Mouse (Mus musculus) layer of hippocampus, postnatal 36 days (tissue): ENCODE data around the gene Eif4ebp2. TPM values are rescaled to one million over a fixed set of nuclear protein-coding genes. Genes with fewer than 3 reads are reported as not detected.

ENCODE experiments used
- DNase-seq, 2 experiments: peaks; one replicate each; pipeline ENCODE4 v3.0.0; 2022
- total RNA-seq, 2 experiments: library from RNA; stranded (reverse); gene quantifications; 2 replicates each; pipeline ENCODE4 v1.2.3; 2021

Eif4ebp2 gene
- total RNA-seq, 2 experiments from 2014 or later: 56.1 to 56.8 TPM

DNA sequence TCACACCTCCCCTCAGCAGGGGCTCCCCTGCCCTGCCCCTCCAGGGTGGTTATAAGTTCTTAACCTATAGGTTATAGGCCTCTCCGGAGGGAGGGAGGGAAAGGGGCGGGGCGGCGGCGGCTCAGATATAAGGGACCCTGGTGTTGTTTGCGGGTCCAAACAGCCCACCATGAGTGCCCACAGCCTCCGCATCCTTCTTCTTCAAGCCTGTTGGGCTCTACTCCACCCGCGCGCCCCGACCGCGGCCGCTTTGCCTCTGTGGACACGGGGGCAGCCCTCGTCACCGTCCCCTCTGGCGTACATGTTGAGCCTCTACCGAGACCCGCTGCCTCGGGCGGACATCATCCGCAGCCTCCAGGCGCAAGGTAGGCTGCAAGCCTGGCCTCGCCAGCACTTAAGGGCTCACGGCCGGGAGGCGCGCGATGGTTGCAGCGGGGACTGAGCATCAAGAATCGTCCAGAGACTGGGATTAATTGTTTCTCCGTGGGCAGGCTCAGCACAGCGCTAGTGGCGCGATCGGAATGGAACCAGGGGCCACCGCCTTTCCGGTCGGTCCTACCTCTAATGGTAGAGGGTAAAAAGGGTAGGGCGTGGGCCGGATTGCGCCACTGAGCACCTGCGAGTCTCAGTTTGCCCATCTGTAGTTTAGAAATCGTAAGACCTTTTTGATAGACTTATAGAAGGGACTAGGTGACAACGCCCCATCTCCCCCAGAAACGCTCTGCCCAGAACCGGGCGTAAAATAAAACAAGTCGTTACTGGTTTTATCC, 34.1 kb downstream of the Eif4ebp2 start:
- no peak for DNase-seq

DNA sequence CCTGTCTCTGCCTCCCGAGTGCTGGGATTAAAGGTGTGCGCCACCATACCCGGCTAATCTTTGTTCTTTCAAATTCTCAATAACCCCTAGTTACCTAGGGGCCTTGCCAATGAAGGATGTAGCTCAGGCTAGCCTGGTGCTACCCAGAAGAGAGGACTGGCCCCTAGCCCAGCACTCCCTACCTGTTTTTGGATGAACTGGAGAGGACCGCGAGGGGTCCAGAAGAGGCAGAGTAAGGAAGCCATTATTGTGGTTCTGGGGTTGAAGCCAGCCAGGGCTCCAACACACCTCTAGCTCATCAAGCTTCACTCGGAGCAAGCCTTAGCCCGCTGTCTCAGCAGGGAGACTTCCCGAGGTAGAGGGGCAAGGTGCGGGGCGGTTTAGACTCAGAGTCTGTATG, 34.8 kb downstream of the Eif4ebp2 start, which contains the start of gene Nodal:
Gene Nodal, plus strand, starts transcription at position 301 of the 400 bp plus-strand sequence.
- DNase-seq: no peak

DNA sequence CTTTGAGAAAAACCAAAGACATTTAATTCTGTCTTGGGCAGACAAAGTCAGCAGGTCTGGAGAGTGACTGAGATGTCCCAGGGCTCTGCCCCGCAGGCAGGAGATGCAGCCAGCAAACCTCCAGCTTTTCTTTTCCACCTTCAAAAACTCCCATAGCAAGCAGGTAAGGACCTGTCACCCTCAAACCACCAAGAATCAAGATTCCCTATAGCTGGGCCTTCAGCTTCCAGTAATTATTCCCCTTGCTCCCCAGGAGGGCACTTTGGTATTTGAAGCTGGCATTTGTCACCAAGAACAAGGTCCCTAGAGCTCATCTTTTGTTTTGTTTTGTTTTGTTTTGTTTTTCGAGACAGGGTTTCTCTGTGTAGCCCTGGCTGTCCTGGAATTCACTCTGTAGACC, 35.4 kb downstream of the Eif4ebp2 start:
- no peak for DNase-seq

DNA sequence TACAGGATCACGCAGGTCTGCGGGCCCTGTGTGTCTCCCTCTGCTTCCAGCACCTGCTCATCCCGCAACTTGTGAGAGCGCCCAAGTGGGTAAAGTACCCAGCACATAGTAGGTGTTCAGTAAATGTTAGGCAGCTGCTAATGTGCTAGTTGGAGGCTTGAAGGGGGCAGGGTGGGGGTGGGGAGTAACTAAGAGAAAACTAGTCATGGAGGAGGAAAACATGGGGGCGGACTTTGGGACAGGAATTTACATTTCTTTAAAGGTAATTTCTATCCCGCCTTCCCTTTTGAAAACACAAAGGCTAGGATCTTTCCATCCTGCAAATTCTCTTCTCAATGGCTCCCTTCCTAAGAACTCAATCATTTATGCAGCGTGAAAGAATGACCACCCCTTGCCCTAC, 35.9 kb downstream of the Eif4ebp2 start:
- no peak for DNase-seq

DNA sequence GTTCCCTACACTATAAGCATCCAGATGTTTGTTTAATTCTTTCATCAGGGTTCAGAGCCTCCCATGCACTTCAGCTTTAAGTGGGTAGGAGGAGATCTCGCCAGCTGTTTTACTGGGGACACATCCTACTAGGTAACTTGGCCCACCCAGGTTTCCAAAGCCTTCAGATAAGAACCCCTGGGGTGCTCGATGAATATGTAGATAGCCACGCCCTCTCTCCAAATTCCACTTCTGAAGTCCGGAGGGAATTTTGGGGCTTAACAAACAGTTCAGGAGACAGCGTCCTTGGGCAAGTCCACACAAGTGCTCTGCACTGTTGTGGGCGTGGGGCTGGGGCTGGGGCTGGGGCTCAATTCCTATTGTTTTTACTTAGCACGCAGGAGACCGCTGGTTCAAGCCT, 36.6 kb downstream of the Eif4ebp2 start:
- DNase-seq: no peak

DNA sequence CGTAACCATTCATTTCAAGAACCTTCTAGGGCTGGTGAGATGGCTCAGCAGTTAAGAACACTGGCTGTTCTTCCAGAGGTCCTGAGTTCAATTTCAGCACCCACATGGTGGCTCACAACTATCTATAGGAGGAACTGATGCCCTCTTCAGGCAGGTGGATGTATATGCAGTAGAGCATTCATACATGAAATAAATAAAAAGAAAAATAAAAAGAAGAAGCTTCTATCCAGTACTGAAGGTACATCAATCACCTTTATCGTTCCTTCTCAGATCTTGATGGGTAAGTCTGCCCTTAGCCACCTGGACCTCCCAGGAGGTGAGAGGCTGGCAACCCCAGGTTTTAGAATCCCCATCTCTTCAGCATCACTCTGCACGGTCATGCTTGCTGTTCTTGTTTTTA, 37.2 kb downstream of the Eif4ebp2 start:
- DNase-seq: no peak

DNA sequence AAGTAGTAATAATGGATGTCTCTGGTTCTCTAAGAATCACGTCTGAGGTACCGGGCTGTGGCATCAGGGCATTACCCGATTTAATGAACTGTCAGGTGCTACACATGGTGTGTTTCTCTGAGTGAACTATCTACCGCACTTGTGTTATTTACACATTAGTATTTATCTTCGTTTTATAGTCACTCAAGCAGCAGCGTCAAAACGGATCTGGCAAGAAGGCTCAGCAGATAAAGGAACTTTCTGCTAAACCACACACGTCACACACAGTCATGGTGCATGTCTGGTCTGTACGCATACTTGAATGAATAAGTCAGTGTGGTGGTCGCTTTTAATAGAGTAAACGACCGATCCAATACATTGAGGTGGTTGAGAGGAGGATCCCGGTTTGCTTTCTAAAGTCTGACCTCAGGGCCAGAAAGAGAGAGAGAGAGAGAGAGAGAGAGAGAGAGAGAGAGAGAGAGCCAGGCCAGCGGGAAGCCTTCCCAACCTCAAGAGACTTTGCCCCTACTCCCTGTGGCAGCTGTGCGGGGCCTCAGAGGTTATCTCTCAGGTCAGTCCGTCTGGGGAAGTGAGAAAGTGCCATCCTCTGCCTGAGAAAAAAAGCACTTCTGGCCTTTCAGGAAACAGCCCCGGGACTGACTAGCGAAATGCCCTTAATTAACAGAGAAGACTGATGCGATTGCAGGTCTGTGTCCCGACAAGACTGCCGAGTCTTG, 39.4 kb downstream of the Eif4ebp2 start:
- DNase-seq: no peak

DNA sequence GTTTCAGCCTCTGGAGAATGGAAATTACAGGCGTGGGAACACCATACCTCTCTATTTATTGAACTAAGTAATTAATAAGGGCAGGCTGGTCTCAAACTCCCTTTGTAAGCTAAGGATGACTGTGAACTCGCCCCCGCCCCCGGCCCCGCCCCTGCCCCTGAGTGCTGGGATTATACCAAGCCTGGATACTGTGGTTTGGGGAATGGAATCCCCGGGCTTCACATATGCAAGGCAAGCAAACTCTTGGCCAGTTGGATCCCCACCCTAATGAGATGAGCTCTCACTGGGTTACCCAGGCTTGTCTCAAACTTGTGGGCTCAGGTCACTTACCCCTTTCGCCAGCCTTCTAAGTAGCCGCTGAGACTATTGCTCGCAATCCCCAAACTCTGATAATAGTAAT, 42.3 kb downstream of the Eif4ebp2 start:
- DNase-seq: no peak

DNA sequence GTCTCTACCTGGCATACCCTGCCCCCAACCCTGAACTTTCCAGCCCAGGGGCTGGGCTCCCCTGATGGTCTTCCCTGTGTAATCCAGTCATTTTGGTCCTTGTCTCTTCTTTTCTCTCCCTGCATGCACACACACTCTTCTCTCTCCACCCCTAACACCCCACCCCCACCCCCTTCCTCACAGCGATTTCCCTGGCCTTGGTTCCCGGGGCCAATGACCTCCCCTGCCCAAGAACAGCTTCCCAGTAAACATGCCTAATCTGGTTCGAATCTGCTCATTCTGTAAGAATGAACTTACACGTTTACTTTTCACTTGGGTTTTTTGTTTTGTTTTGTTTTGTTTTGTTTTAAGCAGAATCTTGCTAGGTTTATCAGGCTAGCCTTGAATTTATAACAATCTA, 42.7 kb downstream of the Eif4ebp2 start:
- DNase-seq: no peak

DNA sequence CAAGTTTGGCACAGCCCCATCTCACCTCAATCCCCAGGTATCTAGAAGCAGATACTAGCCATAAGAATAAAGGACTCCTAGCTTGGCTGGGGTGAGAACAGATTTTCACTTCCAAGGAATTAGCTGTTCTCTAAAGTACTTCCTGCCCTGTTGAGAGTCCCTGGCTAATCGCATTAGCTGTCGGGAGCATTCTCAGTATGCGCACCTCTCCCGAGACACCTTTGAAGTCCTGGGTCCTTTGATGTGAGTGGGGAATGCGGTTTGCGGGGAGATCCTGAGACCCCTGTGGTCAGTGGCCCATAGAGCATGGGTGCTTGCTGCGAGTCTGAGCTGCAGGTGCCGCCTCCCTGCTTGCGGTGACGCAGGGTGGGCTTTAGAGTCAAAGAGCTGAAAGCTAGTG, 46.5 kb downstream of the Eif4ebp2 start:
- DNase-seq: no peak

DNA sequence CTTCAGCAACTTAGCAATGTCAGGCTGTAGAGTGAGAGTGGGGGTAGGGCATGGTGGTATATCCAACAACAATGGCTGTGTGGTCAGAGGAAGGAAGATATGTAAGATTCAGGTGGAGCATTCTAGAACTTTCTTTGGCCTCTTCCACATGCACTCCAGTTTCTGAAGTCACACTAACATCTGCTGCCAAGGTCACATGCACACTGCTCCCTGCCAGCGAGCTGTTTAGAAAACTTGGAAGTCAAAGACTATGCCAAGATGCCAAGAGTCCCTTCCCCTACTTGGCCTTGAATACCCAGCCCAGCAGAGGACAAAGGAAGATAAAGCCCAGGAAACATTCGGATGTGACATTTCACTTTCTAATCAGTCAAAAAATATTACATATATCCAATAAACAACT, 49.5 kb downstream of the Eif4ebp2 start:
- no peak for DNase-seq

DNA sequence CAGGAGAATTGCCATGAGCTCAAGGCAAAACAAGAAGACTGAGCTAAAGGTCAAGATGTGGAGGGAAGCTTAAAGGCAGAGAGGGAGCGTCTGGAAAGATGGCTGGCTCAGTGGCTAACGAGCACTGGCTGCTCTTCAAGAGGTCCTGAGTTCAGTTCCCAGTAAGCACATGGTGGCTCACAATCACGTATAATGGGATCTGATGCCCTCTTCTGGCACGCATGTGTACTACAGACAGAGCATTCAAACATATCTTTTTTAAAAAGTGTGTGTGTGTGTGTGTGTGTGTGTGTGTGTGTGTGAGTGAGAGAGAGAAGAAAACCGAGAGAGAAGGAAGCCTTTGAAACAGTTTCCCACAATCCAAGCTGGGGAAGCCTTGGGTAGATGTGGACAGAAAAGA, 50.0 kb downstream of the Eif4ebp2 start:
- no peak for DNase-seq

DNA sequence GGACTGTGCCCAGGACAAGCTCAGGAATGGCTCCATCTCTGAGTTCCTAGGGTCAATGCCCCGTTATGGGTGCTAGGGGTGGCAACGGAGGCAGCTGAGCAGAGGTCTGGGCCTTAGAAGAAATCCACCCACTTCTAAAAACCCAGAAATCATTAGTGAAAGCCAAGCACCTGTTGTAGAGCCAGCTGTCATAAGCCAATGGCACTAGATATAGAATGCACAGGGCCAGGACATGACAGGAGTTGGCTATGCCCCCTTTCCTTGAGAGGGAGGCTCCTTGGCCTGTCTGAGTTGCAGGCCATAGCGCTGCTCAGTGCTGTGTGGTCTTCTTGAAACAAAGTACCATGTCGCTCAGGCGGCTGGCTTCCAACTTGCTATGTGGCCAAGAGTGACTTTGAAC, 52.1 kb downstream of the Eif4ebp2 start:
- DNase-seq: no peak

DNA sequence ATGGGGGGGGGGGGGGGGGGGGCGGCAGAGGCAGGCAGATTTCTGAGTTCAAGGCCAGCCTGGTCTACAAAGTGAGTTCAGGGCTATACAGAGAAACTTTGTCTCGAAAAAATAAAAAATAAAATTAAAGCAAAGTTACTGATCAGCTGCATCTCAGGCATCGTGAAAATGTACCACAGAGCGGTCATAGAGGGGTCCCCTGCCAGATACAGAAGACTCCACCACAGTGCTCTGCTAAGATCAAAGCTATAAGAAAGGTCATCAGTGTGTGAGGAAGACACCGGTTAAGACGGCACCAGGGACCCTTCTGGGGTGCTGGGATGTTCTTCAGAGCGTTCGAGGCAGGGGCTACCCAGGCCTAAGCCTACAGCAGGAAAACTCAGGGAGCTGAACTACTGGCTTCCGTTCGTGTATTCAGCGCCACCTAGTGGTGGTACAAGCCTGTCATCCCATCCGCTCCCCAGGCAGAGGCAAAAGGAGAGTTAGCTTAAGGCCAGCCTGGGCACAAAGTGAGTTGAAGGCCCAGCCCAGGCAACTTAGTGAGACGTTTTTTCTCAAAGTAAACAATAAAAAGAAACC, 53.2 kb downstream of the Eif4ebp2 start:
- DNase-seq: peak; percentile 41 to 69

DNA sequence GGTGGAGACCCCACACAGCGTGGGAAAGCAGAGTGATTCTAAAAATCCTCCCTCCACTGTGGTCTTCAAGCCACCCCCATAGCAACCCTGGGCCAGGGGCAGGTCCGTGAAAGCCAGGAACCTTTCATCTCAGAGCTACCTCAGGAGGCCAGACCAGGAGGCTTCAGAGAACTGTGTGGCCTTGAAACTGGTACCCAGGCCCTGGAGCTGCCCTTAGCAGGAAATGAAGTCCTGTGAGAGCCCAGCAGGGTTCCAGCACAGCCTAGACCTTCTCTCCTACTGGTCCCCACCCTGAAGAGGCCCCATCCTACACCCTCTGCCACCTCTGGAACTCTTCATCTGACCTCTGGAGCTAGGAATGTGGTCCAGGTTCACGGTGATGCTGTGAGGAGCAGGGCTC, 54.3 kb downstream of the Eif4ebp2 start:
- no peak for DNase-seq

DNA sequence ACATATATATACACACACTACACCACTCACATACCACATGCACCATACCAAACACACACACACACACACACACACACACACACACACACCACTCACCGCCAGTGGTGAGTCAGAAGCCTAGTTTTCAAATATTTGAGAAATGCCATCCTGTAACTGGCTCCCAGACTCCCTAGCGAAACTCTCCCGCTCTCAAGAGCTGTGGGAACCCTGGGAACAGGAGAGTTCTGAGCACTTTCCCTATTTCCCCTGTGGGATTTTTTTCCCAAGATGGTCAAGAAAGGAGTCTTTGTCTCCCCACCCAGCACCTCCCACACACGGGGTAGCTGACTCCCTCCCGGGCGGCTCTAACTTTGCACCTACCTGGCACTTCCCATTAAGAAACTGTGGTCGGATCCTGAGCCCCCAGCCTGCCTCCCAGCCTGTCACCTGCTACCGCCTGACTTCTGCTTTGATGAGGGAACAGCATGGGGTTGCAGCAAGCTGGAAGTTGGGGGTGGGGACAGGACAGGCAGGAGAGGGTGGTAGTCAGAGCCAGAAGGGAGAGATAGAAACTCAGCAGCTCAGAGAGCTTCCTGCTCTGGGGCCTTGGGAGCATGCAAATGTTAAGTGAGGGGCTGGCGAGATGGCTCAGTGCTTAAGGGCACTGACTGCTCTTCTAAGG, 57.9 kb downstream of the Eif4ebp2 start:
- no peak for DNase-seq

DNA sequence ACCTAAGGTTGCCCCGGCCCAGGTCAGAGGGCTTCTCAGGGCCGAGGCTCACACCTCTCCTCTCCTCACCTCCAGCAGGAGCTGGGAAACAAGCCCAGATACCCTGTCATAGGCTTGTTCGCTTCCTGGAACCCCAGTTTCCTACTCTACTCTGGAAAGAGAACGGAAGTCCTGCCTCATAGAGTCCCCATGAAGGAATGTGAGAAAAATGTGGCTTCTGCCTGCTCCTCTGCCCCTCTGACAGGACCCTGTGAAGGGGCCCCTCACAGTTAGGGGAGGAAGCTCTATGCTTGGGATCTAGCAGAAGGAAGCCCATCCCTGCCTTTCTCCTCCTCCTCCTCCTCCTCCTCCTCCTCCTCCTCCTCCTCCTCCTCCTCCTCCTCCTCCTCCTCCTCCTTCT, 59.9 kb downstream of the Eif4ebp2 start:
- no peak for DNase-seq

DNA sequence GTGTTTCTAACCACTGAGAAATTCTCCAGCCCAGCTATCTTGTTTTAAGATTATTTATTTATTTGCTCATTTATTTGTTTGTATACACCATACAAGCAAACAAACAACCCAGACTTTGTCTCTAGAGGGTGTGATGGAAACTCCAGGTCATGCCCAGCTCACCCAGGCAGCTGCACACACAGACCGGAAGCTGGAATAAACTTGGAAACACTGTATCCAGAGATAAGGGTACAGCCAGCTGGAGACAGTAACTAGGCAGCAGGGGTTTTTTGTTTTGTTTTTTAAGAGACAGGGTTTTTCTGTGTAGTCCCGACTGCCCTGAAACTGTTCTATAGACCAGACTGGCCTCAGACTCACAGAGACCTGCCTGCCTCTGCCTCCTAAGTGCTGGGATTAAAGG, 62.3 kb downstream of the Eif4ebp2 start:
- DNase-seq: no peak

DNA sequence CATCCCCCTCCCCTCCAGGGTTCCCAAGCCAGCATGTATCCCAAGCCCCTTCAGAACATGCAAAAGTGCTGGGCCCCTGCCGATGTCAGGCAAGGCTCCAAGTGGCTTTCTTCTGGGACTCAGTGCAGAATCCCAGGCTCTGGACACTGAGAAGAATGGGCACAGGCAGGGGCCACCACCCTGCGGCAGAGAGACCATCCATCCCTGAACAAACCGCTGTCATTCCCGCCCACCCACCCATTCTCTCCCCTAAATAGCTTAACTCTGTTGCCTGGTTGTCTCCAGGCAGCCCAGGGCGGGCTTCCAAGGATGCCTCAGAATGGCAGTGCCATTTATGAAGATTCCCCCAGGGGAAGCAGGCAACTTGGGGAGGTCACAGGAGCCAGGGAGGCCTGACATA, 63.4 kb downstream of the Eif4ebp2 start:
- DNase-seq: no peak

DNA sequence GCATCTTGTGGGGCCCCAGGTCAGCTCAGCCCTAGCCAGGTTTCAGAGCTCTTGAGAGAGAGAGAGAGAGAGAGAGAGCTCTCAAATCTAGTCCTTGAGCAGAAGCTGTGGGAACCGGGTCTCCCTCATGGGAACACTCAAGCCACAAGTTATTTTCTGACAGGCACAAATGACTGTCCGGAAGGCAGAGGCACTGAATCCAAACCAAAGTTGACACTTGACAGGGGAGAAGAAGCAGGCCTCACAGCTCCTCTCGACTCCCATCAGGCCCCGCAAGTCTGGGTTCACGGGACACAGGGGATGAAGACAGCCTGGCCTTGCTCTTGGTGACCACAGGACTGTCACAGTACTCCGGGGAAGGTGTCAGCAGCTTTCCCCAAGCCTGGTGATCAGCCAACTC, 66.2 kb downstream of the Eif4ebp2 start:
- DNase-seq: no peak

DNA sequence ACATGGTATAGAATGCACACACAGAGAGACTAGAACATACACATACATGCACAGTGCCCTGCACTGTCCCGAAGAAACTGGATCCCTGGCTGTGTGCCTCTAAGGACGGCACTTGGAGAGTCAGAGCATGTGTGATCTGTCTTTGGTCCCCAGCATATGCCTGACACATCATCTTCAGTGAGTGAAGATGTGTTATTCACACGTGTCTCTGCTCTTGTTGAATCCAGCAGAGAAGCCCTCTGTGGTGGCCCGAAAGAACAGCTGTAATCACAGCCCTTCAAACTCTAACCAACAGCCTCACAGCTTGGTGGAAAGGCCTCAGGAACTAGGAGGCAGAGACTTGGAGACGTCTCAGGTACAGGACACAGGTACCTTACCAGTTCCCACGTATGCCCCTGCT, 67.3 kb downstream of the Eif4ebp2 start:
- no peak for DNase-seq

DNA sequence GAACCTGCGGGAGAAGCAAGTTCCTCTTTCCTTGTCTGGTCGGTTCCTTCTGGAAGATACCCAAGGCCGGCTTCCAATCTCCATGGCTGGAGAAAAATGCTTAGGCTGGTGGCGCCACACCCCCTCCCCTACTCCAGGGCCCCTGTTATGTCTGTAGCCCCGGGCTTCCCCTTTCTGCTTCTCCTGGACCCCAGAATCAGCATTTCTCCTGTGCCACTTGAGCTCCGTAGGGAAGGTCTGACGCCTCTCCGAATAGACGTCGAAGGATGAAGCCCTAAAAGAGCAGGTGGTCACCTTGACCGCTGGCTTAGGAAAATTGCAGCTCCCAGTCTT, 68.8 kb downstream of the Eif4ebp2 start:
- DNase-seq: no peak

DNA sequence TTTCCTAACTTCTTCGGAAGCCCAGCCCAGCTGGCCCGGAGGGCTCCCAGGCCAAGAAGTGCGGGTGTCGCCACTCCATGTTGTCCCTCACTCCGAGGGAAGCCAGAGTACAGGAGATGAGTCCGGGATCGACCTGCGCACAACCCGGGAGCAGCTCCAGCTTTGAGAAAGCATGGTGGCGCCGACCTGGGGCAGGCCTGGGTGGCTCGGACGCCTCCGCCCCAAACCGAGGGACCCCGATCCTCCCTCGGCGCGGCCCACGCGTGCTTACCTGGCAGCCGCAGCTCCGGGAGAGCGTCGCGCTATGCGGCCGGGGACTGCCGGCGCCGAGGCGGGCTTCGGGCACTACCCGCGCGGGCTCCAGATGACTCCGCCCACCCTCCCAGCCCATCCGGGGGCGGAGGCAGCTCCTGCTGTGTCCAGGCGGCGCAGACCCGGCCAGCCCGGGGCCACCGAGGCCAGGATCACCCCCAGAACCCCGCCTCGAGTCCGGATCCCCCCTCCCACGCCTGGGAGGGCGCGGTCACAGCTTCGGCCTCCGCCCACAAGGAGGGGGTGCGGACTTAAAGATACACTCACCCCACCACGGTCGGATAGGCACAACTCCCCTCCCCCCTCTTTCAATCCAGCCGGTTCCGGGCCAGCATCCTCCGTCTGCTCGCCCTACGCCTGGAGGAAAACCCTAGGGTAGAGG, 69.3 kb downstream of the Eif4ebp2 start, which contains the start of gene Pald1:
Gene Pald1, minus strand, starts transcription at position 510 of the 694 bp plus-strand sequence.
- peak; percentile 54 to 56 for DNase-seq
